Mouse (Mus musculus): ENCODE results near the gene Zmynd8. TPM values are rescaled to one million over a fixed set of nuclear protein-coding genes. Genes with fewer than 3 reads are reported as not detected.

Gene Zmynd8
- polyA plus RNA-seq, 1 experiment, result 5.2 TPM

DNA sequence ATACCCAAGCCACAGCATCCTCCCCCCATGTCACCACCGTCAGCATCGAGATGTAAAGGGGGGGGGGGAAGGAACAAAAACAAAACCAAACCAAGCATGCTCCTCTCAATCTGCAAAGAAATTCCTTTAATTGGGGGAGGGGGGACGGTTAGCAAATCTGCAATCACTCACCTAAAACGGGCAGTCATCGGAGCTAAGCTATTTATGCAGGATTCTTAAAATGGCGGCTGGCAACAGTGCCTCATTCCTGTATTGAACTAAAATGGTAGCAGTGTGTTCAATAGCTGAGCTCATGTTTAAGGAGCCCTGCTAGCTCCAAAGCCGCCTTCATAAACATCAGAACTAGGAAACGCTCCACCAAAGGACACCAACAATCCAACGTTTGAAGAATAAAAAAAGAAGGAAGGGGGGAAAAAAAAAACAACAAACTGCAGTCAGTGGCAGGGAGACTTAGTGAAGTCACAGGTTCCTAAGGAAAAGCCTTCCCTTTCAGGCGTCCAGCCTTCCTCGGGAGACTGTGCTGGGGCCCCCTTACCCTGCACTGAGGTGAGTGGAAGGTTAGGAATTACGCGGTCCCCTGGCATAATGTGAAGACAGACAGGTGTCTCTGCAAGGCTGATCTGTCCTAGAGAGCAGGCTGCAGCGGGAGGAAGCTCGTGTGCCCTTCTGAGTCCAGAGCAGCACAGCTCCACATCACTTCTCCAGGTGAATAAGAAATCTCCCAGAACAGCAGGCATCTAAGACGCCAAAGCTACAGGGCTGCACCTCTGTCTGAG, 19.2 kb downstream of the Zmynd8 start:
- Histone ChIP-seq H3K36me3 (ENCODE audit: control insufficient read depth) (peaks cover 87% of the 10 kb centered on the region), H3K4me1 (ENCODE audit: control insufficient read depth) (peaks cover 88% of the 10 kb centered on the region), H3K9me3 (ENCODE audit: control insufficient read depth, low read length) (no peaks in the 10 kb centered on the region), H3K4me3 (replicated peaks) (no peak overlapping the region), H3K27me3 (ENCODE audit: control insufficient read depth) (no peaks in the 10 kb centered on the region)
- TF ChIP-seq GATA1 (IDR thresholded peaks at IDR 0.05; ENCODE audit: low read length) (no peak), TAL1 (IDR thresholded peaks at IDR 0.05; ENCODE audit: low read length) (no peak)

DNA sequence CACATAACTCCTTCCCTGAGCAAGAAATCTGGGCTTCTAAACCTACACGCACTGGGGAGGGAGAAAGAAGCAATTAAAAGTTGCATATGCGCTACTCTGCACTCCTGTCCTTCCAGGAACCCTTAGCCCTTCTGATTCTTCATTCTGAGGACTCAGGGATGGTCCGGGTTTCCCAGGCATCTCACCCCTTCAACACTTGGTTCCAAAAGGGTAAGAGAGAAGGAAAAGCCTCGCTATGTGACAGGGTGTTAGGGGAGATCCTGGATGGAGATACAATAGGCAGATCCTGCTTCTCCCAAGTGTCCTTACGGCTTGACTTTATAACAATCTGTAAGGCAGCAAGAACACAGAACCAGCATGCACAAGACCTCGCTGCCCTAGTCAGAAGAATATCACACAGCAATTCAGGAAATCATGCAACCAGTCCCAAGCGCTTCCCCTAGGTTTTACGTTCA, 19.9 kb downstream of the Zmynd8 start:
- H3K9me3 ChIP-seq (ENCODE audit: control insufficient read depth, low read length), result no peaks in the 10 kb centered on the region
- H3K36me3 ChIP-seq (ENCODE audit: control insufficient read depth), result peaks cover 93% of the 10 kb centered on the region
- H3K4me3 ChIP-seq (replicated peaks), result no peak overlapping the region
- H3K4me1 ChIP-seq (ENCODE audit: control insufficient read depth), result peaks cover 88% of the 10 kb centered on the region
- no peaks in the 10 kb centered on the region for H3K27me3 ChIP-seq (ENCODE audit: control insufficient read depth)
- no peak for TF ChIP-seq GATA1 (IDR thresholded peaks at IDR 0.05; ENCODE audit: low read length)
- no peak for TF ChIP-seq TAL1 (IDR thresholded peaks at IDR 0.05; ENCODE audit: low read length)

DNA sequence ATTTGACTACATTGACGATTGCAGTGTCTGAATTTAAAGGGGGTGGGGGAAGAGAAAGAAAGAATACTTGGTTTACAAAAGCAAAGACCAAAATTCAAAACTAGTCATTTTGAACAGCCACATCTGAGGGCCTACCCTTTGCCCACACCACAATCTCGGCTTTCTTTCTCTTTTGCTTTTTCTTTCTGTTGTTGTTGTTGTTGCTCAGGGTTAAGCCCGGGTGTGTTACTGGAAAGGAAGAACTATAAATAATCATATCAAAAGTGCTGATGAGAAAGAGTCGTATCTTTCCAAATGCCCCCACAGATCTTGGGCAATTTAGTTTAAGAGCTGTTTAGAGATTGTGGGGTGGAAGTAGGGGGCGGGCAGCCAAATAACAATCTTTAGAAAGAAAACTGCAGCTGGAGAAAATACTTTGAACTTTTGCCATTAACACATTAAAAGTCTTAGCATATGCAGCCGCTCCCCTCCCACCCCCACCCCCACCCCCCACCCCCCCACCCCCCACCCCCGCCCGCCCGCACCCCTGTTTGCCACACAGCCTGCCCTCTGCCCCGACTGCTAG, 20.7 kb downstream of the Zmynd8 start:
- H3K9me3 ChIP-seq (ENCODE audit: control insufficient read depth, low read length), result no peaks in the 10 kb centered on the region
- H3K4me1 ChIP-seq (ENCODE audit: control insufficient read depth), result peaks cover 87% of the 10 kb centered on the region
- TF ChIP-seq TAL1 (IDR thresholded peaks at IDR 0.05; ENCODE audit: low read length) (no peak), GATA1 (IDR thresholded peaks at IDR 0.05; ENCODE audit: low read length) (no peak)
- no peak overlapping the region for H3K4me3 ChIP-seq (replicated peaks)
- no peaks in the 10 kb centered on the region for H3K27me3 ChIP-seq (ENCODE audit: control insufficient read depth)
- peaks cover 98% of the 10 kb centered on the region for H3K36me3 ChIP-seq (ENCODE audit: control insufficient read depth)

DNA sequence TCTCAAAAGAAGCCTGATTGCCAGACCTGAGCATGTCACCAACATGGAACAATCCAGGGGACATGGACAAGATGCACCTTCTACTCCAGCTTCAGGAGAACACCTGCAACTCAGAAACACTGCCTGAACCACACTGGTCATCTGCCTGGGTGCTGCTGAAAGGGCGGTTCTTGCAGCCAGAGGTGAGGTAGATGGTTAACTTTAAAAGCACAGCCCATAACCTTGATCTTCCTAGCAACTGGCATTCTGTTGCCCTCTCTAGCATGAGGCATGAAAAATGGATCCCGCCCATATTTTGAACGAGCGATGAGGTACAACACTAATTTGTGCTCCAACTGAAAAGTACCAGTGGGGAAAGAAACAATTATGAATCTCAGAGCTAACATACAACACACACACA, 21.6 kb downstream of the Zmynd8 start:
- no peak for TF ChIP-seq GATA1 (IDR thresholded peaks at IDR 0.05; ENCODE audit: low read length)
- no peak for TF ChIP-seq TAL1 (IDR thresholded peaks at IDR 0.05; ENCODE audit: low read length)
- peaks cover 77% of the 10 kb centered on the region for H3K4me1 ChIP-seq (ENCODE audit: control insufficient read depth)
- no peaks in the 10 kb centered on the region for H3K27me3 ChIP-seq (ENCODE audit: control insufficient read depth)
- no peaks in the 10 kb centered on the region for H3K9me3 ChIP-seq (ENCODE audit: control insufficient read depth, low read length)
- H3K36me3 ChIP-seq (ENCODE audit: control insufficient read depth), result peaks cover 96% of the 10 kb centered on the region
- H3K4me3 ChIP-seq (replicated peaks), result no peak overlapping the region

DNA sequence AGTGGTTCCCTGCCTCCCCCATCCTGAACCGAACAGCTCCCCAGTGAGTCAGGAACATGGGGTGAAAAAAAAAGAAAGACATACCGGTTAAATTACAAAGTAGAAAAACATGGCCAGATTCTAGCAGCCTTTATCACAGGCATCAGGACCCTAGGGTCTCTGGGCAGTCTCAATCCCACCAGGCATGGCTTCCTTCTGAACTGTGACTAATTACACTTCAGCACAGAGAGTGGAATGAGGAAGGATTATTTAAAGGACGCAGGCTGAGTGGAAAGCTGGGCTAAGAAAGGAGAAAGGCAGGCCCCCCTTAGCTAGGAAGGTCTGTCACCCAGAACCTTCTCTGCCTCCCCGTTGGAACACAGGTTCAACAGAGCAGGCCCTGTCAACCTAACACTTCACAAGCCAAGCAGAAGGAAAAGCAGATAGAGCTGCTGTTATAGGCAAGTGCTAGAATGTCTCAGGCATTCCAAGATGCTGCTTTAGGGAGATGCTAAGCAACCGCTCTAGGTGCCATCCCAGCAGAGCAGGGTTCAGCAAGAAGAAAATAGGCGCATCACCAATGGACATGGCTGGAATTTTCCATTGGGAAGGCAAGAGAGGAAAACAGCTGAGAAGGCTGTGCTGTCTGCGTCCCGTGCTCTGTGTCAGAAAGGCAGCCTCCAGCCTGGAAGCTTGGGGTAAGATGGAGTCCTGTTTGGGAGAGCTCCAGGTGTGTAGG, 22.5 kb downstream of the Zmynd8 start:
- Histone ChIP-seq H3K9me3 (ENCODE audit: control insufficient read depth, low read length) (no peaks in the 10 kb centered on the region), H3K4me1 (ENCODE audit: control insufficient read depth) (peaks cover 70% of the 10 kb centered on the region), H3K27me3 (ENCODE audit: control insufficient read depth) (no peaks in the 10 kb centered on the region), H3K36me3 (ENCODE audit: control insufficient read depth) (peaks cover 96% of the 10 kb centered on the region), H3K4me3 (replicated peaks) (no peak overlapping the region)
- TF ChIP-seq TAL1 (IDR thresholded peaks at IDR 0.05; ENCODE audit: low read length), result no peak
- TF ChIP-seq GATA1 (IDR thresholded peaks at IDR 0.05; ENCODE audit: low read length), result no peak

DNA sequence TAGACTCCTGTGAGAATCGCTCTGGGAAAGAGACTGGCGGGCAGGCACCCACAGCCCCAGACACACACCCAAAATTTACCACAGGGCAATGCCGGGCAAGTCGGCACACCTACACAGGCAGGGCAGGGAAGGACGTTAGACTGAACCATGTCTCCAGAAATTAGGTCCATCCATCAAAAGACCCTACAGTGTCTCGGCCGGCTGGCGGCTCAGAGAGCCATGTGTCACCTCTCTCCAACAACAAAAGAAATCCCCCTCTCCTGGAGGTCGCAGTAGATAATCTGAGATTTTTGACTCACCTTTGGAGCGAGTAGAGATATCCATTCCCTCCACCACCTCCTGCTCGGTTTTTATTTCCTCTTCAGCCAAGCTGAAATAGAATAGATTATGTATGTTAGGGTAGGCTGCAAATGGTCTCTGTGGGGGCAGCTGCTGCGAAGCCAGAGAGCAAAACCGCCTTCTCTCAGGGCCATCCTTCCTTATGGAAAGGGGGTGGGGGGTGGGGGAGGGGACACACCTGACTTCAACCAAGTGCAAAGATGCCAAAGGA, 23.3 kb downstream of the Zmynd8 start:
- TF ChIP-seq GATA1 (IDR thresholded peaks at IDR 0.05; ENCODE audit: low read length) (no peak), TAL1 (IDR thresholded peaks at IDR 0.05; ENCODE audit: low read length) (no peak)
- Histone ChIP-seq H3K4me1 (ENCODE audit: control insufficient read depth) (peaks cover 64% of the 10 kb centered on the region), H3K4me3 (replicated peaks) (no peak overlapping the region), H3K9me3 (ENCODE audit: control insufficient read depth, low read length) (no peaks in the 10 kb centered on the region), H3K27me3 (ENCODE audit: control insufficient read depth) (no peaks in the 10 kb centered on the region), H3K36me3 (ENCODE audit: control insufficient read depth) (peaks cover 96% of the 10 kb centered on the region)

DNA sequence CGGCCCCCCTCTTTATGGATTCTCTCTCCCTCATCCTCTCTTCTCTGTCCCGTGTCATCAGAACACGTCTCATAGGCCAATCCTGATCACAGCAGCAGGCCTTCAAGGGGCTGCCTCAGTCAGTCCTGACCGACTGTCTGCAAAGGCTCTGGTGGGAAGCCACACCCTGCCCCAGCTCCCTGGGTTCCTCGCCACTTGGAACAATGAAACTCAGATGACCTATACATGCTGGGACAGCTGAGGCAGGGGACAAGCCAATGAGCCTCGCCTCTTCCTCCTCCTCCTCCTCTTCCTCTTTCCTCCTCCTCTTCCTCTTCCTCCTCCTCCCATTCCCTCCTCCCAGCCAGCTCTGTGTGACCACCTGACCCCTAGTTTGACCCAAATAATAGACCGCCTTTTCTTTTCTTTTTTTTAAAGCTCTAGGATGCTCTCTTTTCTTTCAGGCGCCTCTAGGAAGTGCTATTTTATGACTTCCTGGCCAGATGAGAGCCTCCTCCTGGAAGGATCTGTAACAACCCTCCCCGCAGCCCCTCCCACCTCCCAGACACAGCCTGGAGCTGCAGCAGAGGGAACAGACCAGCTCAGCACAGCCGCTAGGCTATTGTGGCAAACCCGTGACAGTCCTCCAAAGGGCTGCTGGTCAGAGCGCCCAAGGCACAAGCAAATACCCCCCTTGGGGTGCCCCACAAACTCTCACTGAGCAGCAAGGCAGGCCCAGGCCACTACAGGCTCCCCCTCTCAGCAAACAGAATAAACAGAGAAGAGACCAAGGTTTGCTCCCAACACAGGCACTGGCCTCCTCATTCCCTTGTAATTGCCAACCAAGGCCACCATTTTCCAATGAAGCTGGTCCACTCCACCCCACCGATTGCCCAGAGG, 24.1 kb downstream of the Zmynd8 start:
- no peaks in the 10 kb centered on the region for H3K27me3 ChIP-seq (ENCODE audit: control insufficient read depth)
- TF ChIP-seq GATA1 (IDR thresholded peaks at IDR 0.05; ENCODE audit: low read length), result no peak
- no peak for TF ChIP-seq TAL1 (IDR thresholded peaks at IDR 0.05; ENCODE audit: low read length)
- H3K36me3 ChIP-seq (ENCODE audit: control insufficient read depth), result peaks cover 96% of the 10 kb centered on the region
- peaks cover 59% of the 10 kb centered on the region for H3K4me1 ChIP-seq (ENCODE audit: control insufficient read depth)
- H3K9me3 ChIP-seq (ENCODE audit: control insufficient read depth, low read length), result no peaks in the 10 kb centered on the region
- H3K4me3 ChIP-seq (replicated peaks), result no peak overlapping the region

DNA sequence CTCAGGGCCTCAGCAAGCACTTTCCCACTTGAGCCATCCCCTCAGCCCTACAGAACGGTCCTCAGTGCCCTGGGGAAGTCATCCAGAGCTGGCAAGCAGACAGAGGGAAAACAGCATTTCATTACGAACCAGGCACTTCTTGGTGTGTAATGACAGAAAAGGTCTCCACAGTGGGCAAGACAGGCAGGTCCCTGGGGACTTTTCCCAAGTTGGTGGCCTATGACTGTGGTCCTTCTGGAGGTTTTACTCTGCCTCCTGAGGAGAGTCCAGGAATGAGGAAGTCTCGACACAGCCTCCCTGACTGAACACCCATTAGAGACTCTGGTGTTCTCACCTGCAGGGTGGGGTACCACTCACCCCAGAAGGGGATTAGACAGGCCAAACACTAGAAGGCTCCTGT, 25.0 kb downstream of the Zmynd8 start:
- H3K27me3 ChIP-seq (ENCODE audit: control insufficient read depth), result no peaks in the 10 kb centered on the region
- H3K4me3 ChIP-seq (replicated peaks), result no peak overlapping the region
- peaks cover 56% of the 10 kb centered on the region for H3K4me1 ChIP-seq (ENCODE audit: control insufficient read depth)
- no peak for TF ChIP-seq GATA1 (IDR thresholded peaks at IDR 0.05; ENCODE audit: low read length)
- TF ChIP-seq TAL1 (IDR thresholded peaks at IDR 0.05; ENCODE audit: low read length), result no peak
- peaks cover 96% of the 10 kb centered on the region for H3K36me3 ChIP-seq (ENCODE audit: control insufficient read depth)
- no peaks in the 10 kb centered on the region for H3K9me3 ChIP-seq (ENCODE audit: control insufficient read depth, low read length)
